Mouse (Mus musculus) cerebellum, adult 2 months (tissue): Measurements from ENCODE around the gene Mpp1.

Experiments used
- CTCF ChIP-seq: fragments of 200-500 bp; IDR thresholded peaks from 2 replicates; pipeline ENCODE4 v1.5.1; 2011; ENCODE audit warnings: low read depth, mild to moderate bottlenecking, control low read depth, low read length, moderate library complexity, borderline replicate concordance; ENCODE audit not compliant: insufficient read depth
- POLR2A ChIP-seq: fragments of 200-500 bp; IDR thresholded peaks from 2 replicates; pipeline ENCODE4 v1.6.1; 2011; ENCODE audit warnings: low read length, control low read depth, borderline replicate concordance; ENCODE audit not compliant: insufficient read depth

DNA sequence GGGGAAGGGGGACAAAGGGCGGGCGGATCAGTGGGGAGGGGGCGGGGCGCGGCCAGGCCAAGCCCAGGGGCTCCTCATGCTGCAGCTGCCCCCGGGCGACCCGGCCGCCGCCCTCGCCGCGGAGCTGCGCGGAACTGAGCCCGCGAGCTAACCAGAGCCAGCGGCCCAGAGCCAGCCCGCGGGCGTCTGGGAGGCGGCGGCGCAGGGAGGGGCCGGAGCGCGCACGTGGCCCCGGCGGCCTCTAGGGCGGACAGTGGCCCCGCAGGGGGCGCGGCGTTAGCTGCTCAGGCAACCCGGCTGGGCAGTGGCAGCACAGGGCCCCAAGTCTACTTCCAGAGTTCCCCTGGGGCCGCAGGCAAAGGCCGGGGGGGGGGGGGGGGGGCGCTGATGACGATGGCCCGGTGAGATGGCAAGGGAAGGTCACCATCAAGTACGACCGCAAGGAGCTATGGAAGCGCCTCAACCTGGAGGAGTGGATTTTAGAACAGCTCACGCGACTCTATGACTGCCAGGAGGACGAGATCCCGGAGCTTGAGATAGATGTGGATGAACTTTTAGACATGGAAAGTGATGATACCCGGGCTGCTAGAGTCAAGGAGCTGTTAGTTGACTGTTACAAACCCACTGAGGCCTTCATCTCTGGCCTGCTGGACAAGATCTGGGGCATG lies 24.9 kb upstream of the Mpp1 start:
- TF ChIP-seq CTCF (no peak), POLR2A (no peak)
